Mouse (Mus musculus): ENCODE measurements at regions not wholly inside any gene's neighbourhood (a gene's known extent, or its start where the extent isn't known, plus 50 kb on each side); places are given as distances from the start of the nearest gene placed in this dataset.

- WGBS, result 48% methylated on average over 7 of the region's 7 CpGs
- no peaks in the 10 kb centered on the region for H3K4me1 ChIP-seq
- no peak overlapping the region for H3K27ac ChIP-seq
- 0 out of 2 replicates have a peak, but pooled peaks cover 7% of the 10 kb centered on the region for H3K27me3 ChIP-seq
- H3K4me2 ChIP-seq, result no peak overlapping the region
- ATAC-seq (ENCODE audit: insufficient number of reproducible peaks, low FRiP score, low TSS enrichment, low read depth), result no peak
- H3K36me3 ChIP-seq, result no peaks in the 10 kb centered on the region
- H3K9me3 ChIP-seq, result no peaks in the 10 kb centered on the region
- no peak overlapping the region for H3K4me3 ChIP-seq
- no peak overlapping the region for H3K9ac ChIP-seq
These were observed 51.0 kb upstream of the Tcerg1l start for GRCm38 (mm10) chr7:138448519-138448918.
